Mouse (Mus musculus): ENCODE measurements around the gene Slc5a4a. TPM values are rescaled to one million over a fixed set of nuclear protein-coding genes. Genes with fewer than 3 reads are reported as not detected.

Slc5a4a gene
- polyA plus RNA-seq (2021; fragmentation: Nextera tagmentation), result not detected in 2 replicates
- long read RNA-seq, experiment 1, result 0 reads
- long read RNA-seq, experiment 2, result 0 reads

DNA sequence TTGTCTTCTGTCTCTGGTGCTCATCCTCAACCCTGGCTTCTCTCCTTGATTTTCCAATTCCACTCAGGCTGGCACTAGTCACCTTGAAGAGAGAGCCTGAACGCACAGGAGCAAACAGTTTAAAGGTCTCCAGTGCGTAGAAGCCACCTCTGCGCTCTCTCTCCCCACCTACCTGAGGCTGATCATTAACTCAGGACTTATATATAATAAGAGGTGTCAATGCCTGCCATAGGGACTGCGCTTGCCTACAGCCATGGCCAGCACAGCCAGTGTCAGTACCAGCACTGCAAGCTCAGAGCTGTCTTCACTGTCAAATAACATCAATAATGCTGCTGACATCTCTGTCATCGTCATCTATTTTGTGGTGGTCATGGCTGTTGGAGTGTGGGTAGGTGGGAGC, at the start of gene Slc5a4a:
Gene Slc5a4a (plus strand): TSS at position 174 of the 400 bp plus-strand sequence.

DNA sequence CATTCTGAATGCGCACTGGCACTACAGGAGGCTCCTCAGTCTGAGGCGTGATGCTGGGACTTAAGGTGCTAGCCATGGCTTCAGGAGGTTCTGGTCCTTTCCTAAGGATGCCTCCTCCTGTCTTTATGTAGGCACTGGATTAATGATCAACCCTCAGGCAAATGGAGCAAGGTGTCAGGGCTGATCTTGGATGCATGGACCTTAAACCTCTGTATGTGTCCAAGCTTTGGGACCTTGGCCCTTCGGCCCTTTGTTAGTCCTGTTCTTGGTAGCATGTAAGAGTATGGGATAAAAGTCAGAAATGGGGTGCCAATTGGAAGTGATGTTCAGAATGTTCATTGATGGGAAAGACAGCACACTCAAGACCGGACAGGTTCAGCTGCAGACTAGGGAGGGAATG, 36.4 kb upstream of the Slc5a4a start, which contains the start of gene Slc5a4b:
Gene Slc5a4b (minus strand): TSS at position 101 of the 400 bp plus-strand sequence.

DNA sequence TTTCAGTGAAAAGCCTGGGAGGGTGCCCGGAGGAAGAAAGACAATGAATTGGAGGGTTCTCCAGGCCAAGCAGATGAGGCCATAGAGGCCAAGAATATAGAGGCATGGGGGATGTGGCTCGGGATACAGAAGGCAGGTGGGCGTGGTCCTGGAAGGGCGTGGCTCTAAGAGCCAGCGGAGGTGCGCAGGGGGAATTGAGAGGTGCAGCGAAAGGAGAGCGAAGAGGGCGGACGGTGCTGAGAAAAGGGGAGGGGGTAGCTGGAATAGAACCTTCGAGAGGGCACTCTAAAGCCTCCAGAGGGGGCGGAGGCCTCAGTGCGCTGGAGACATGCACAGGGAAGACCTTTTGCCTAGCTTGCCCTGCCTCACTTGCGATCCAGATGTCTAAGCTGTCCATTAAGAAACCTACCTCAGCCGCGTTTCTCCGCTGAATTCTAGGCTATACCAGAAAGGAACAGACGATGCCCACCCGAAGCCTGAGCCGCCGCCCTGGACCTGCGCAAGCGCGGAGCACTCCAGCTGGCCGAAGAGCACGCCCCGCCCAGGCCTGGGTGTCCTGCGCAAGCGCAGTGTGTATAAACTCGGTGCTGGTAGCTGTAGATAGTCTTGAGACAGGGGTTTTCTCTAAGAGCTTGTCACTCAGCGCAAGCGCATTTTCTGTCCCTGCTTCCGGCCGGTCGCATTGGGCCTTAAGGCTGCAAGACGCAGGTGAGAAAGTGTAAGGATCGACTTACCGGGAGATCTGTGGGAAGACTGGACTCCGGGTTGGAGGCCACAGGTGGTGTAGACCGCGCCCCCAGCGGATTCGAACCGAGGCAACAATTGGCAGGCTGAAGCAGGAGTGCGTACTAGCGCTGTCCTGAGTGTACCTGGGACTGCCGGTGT, 90.3 kb downstream of the Slc5a4a start, which contains the start of gene Prmt2:
Gene Prmt2 (minus strand): TSS at position 525 of the 885 bp plus-strand sequence.

Other genes with a start within 250 kb of the Slc5a4a start
- 107 and 113 TPM in 2 replicates for gene Smarcb1, start 225.8 kb upstream of the Slc5a4a start, polyA plus RNA-seq (2021; fragmentation: Nextera tagmentation)
- 1,355 and 1,446 TPM in 2 replicates for gene Chchd10, start 214.3 kb upstream of the Slc5a4a start, polyA plus RNA-seq (2021; fragmentation: Nextera tagmentation)
- gene Mmp11, start 211.0 kb upstream of the Slc5a4a start, polyA plus RNA-seq (2021; fragmentation: Nextera tagmentation), result 1.6 and 1.7 TPM in 2 replicates
- gene Gm867, start 206.8 kb upstream of the Slc5a4a start, polyA plus RNA-seq (2021; fragmentation: Nextera tagmentation), result 0.34 TPM in 1 of 2 replicates, not detected in the other
- 0.36 TPM in 1 of 2 replicates, not detected in the other for gene Vpreb3, start 204.4 kb upstream of the Slc5a4a start, polyA plus RNA-seq (2021; fragmentation: Nextera tagmentation)
- gene Gm5134, start 192.9 kb upstream of the Slc5a4a start, polyA plus RNA-seq (2021; fragmentation: Nextera tagmentation), result not detected in 2 replicates
- gene Zfp280b, start 114.8 kb upstream of the Slc5a4a start, polyA plus RNA-seq (2021; fragmentation: Nextera tagmentation), result 3.8 and 5.1 TPM in 2 replicates
- not detected in 2 replicates for gene Slc5a4b, start 36.5 kb upstream of the Slc5a4a start, polyA plus RNA-seq (2021; fragmentation: Nextera tagmentation)
- gene Prmt2, start 90.4 kb downstream of the Slc5a4a start, polyA plus RNA-seq (2021; fragmentation: Nextera tagmentation), result 61.9 and 87.9 TPM in 2 replicates
- gene S100b, start 106.4 kb downstream of the Slc5a4a start, polyA plus RNA-seq (2021; fragmentation: Nextera tagmentation), result 138 and 155 TPM in 2 replicates
- 17.1 and 35.3 TPM in 2 replicates for gene Dip2a, start 197.8 kb downstream of the Slc5a4a start, polyA plus RNA-seq (2021; fragmentation: Nextera tagmentation)